Mouse (Mus musculus) embryonic facial prominence, embryonic 13.5 days (tissue): ENCODE results near the gene Guca2b. TPM values are rescaled to one million over a fixed set of nuclear protein-coding genes. Genes with fewer than 3 reads are reported as not detected.

Experiments
- ATAC-seq: fragments of 200-750 bp; cut with Nextera tagmentation; 2 replicates; pipeline ENCODE4 v1.8.0; 2017; ENCODE audit warnings: low read depth; ENCODE audit not compliant: insufficient number of reproducible peaks, insufficient read depth, low FRiP score, low TSS enrichment
- H3K27ac ChIP-seq: fragments of 300-500 bp; sonication (generic); 2 replicates; pipeline ENCODE4 v1.5.1; 2015; ENCODE audit warnings: moderate library complexity, mild to moderate bottlenecking, inconsistent platforms
- H3K27me3 ChIP-seq: fragments of 300-500 bp; sonication (generic); 2 replicates; pipeline ENCODE4 v1.6.1; 2015; ENCODE audit warnings: mild to moderate bottlenecking, inconsistent platforms
- H3K36me3 ChIP-seq: fragments of 300-500 bp; sonication (generic); 2 replicates; pipeline ENCODE4 v1.6.1; 2015; ENCODE audit warnings: mild to moderate bottlenecking, inconsistent platforms
- H3K4me1 ChIP-seq: fragments of 300-500 bp; sonication (generic); 2 replicates; pipeline ENCODE4 v1.6.1; 2015; ENCODE audit warnings: inconsistent platforms
- H3K4me2 ChIP-seq: fragments of 300-500 bp; sonication (generic); 2 replicates; pipeline ENCODE4 v1.6.1; 2015; ENCODE audit warnings: moderate library complexity, mild to moderate bottlenecking, inconsistent platforms
- H3K4me3 ChIP-seq: fragments of 300-500 bp; sonication (generic); 2 replicates; pipeline ENCODE4 v1.5.1; 2015; ENCODE audit warnings: mild to moderate bottlenecking, inconsistent platforms
- H3K9ac ChIP-seq: fragments of 300-500 bp; sonication (generic); 2 replicates; pipeline ENCODE4 v1.6.1; 2015; ENCODE audit warnings: mild to moderate bottlenecking, inconsistent platforms
- H3K9me3 ChIP-seq: fragments of 300-500 bp; sonication (generic); 2 replicates; pipeline ENCODE4 v1.6.1; 2016; ENCODE audit warnings: inconsistent platforms
- WGBS: fragments of 180-500 bp; shearing (Covaris S2); methylation state at CpG from one replicate; pipeline ENCODE4 v1.1.7; 2015; ENCODE audit warnings: mixed read lengths; 5-methylcytosine and 5-hydroxymethylcytosine counted together
- polyA plus RNA-seq: library from polyadenylated mRNA; unstranded; fragments of >200 nt; fragmentation: Nextera tagmentation; extraction: Ambion mirVana; gene quantifications from 2 replicates; pipeline ENCODE4 v1.2.1, GENCODE M21; 2015

The Guca2b gene
- polyA plus RNA-seq, 1 experiment from 2014 or later: not detected

DNA sequence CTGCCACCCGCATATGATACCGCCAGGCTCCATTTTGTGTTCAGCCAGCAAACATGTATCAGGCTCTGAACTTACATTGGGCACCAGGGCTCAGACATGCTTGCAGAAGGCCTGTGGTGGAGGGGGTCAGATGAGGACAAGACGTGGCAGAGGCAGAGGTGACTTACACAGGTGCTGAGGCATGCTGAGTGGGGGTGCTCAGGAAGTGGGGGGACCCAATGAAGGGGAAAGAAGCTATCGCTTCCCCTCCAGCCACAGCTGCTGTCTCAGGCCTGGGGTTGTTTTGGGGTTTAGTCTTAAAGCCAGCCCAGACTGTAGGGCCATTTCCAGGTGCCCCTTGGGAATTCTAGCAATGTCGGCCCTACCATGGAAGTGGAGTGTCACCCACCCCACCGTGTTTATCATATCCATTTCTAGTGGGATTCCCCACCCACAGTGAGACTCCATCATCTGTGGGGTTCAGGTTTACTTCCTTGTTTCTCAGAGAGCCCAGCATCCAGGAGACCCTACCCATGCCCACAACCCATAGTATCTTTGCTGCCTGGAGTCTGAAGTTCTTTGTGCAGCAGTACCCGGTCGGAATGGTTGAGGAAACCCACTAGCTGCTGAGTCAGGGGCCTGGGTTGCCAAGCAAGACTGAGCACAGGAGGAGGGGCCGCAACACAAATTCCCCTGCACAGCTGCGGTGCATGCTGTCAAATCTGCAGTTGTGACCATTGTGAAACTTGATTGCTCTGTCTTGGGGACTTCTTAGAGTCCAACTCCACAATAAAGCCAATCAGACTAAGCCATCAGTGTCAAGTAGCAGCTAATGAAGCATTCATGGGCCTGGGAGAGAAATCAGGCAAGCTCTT lies 10.8 kb upstream of the Guca2b start:
- Histone ChIP-seq H3K4me1 (peaks cover 6% of the 10 kb centered on the region; the same call in 1 of the 2 replicates), H3K9me3 (no peaks in the 10 kb centered on the region), H3K27me3 (no peaks in the 10 kb centered on the region), H3K9ac (no peak overlapping the region), H3K36me3 (no peaks in the 10 kb centered on the region), H3K4me2 (no peak overlapping the region), H3K4me3 (no peak overlapping the region), H3K27ac (no peak overlapping the region)
- 66% methylated on average over 10 of the region's 10 CpGs for WGBS
- ATAC-seq: no peak

DNA sequence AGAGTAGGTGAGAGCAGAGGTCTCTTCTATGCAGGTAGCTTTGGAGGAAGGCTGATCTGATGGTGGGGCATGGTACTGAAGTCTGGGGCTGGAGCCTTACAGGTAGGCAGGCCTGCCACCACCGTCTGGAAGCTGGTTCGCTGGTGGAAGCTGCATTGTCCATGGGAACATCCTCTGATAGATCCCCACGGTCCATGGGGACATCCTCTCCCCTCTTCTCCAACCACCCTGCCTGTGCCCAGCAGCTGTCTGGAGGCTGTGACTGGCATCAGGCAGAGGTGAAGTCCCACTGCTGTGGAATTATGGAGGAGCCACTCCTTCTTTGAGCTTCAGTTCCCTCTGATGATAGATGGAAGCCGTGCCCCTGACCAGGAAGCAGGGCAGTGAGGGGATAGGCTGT lies 9.8 kb upstream of the Guca2b start:
- ATAC-seq: no peak
- no peak overlapping the region for H3K27ac ChIP-seq
- peaks cover 6% of the 10 kb centered on the region; the same call in 1 of the 2 replicates for H3K4me1 ChIP-seq
- H3K27me3 ChIP-seq: no peaks in the 10 kb centered on the region
- WGBS: 71% methylated on average over 4 of the region's 4 CpGs
- no peak overlapping the region for H3K4me3 ChIP-seq
- no peaks in the 10 kb centered on the region for H3K36me3 ChIP-seq
- H3K4me2 ChIP-seq: no peak overlapping the region
- H3K9ac ChIP-seq: no peak overlapping the region
- no peaks in the 10 kb centered on the region for H3K9me3 ChIP-seq

DNA sequence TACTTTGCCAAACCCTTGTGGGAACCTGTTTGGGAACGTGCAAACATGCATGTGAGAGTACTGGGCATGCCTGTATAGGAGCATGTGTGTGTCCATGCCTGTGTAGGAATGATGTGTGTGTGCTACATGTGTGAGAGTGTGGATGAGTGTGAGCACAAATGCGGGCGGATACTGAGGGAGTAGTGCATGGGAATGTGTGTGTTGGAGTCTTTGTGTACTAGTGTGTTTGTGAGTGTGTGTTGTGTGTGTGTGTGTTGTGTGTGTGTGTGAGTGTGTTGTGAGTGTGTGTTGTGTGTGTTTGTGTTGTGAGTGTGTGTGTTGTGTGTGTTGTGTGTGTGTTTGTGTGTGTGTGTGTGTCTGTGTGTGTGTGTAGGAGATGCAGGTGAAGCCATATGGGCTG lies 9.4 kb upstream of the Guca2b start:
- H3K9me3 ChIP-seq: no peaks in the 10 kb centered on the region
- H3K27me3 ChIP-seq: no peaks in the 10 kb centered on the region
- H3K9ac ChIP-seq: no peak overlapping the region
- H3K4me1 ChIP-seq: peaks cover 6% of the 10 kb centered on the region; the same call in 1 of the 2 replicates
- ATAC-seq: no peak
- no peak overlapping the region for H3K4me3 ChIP-seq
- no peaks in the 10 kb centered on the region for H3K36me3 ChIP-seq
- H3K27ac ChIP-seq: no peak overlapping the region
- H3K4me2 ChIP-seq: no peak overlapping the region
- WGBS: 85% methylated on average over 3 of the region's 3 CpGs

DNA sequence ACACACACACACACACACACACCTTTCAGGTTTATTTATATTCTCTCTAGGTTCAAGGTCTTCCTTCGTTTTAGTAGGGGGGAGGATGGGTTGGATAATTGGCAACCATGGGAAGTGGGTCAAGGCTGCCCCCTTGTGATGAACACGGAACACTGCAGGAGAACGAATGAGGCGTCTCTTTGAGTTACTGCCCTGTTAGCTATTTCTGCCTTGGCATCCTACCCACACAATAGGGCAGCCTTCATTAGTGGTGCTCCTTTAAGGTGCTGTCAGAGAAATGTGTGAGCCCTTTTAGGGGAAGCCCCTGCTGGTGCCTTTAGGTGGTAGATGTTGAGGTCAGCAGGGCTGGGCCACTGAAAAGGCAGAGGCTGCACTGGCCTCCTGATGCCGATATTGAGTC lies 8.7 kb upstream of the Guca2b start:
- no peak for ATAC-seq
- Histone ChIP-seq H3K4me3 (no peak overlapping the region), H3K36me3 (no peaks in the 10 kb centered on the region), H3K4me2 (no peak overlapping the region), H3K9ac (no peak overlapping the region), H3K9me3 (no peaks in the 10 kb centered on the region), H3K4me1 (peaks cover 6% of the 10 kb centered on the region; the same call in 1 of the 2 replicates), H3K27me3 (no peaks in the 10 kb centered on the region), H3K27ac (no peak overlapping the region)
- WGBS: 27% methylated on average over 5 of the region's 5 CpGs

DNA sequence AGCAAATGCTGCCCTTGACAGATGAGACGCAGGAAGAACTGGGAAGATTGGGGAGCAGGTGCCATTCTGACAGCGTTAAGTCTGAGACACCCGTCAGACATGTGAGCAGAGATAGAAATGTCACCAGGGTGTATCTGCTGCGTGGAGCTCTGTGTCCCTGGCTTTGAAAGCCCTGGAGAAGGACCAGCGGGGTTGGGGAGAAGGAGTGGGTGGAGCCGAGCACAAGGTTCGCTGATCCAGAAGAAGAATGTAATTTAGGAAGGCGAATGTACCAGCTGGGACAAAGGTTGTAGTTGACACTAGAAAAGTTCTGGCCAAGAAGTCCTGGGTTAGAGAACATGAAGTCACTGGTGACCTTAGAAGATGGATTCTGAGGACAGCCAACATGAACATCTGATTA lies 7.4 kb upstream of the Guca2b start:
- Histone ChIP-seq H3K36me3 (no peaks in the 10 kb centered on the region), H3K4me1 (peaks cover 6% of the 10 kb centered on the region; the same call in 1 of the 2 replicates), H3K9ac (no peak overlapping the region), H3K4me2 (no peak overlapping the region), H3K27ac (no peak overlapping the region), H3K9me3 (no peaks in the 10 kb centered on the region), H3K4me3 (no peak overlapping the region), H3K27me3 (no peaks in the 10 kb centered on the region)
- ATAC-seq: no peak
- WGBS: 53% methylated on average over 8 of the region's 8 CpGs

DNA sequence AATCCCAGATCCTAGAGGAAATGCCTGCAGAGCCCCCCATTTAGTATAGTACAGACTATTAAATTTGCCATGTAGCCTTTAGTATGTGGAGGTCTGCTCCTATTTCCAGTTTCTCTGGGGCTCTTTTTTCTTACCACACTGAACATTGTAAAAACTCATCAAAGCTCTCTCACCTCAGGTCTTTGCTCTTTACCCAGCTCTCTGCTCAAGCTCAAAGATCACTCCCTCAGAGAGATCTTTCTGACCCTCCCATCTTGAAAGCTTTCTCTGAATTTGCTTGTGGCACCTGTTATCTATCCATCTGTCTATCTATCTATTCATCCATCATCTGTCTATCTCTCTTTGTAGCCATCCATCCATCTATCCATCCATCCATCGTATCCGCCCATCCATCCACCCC lies 6.4 kb upstream of the Guca2b start:
- Histone ChIP-seq H3K4me3 (no peak overlapping the region), H3K9me3 (no peaks in the 10 kb centered on the region), H3K4me2 (no peak overlapping the region), H3K4me1 (peaks cover 5% of the 10 kb centered on the region; the same call in 1 of the 2 replicates), H3K27ac (no peak overlapping the region), H3K9ac (no peak overlapping the region), H3K36me3 (no peaks in the 10 kb centered on the region), H3K27me3 (no peaks in the 10 kb centered on the region)
- no peak for ATAC-seq
- WGBS: 89% methylated on average over 2 of the region's 2 CpGs

DNA sequence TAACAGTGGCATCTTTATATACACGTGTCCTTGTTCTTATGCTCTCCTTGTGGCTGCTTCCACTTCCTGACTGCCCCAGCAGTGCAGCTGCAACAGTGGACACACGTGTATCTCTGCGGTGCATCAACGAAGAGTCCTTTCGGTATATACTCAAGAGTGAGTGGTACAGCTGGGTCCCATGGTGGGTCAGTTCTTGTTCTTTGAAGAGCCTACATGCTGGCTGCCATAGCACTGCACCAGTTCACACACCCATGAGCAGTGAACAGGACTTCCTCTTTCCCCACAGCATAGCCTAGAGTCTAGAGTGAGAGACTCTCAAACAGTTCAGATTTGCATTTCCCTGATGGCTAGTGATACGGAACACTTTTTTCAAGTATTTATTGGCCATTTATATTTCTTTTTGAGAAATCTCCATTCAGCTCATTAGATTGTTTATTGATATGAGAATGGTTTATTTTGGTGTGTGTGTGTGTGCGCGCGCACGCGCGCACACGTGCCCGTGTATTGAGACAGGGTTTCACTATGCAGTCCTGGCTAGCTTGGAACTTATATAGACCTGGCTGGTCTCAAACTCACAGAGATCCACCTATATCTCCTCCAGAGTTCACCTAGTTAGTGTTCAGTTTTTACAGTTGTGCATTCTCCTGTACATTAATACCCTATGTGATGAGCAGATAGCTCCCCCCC lies 4.8 kb upstream of the Guca2b start:
- Histone ChIP-seq H3K27ac (no peak overlapping the region), H3K4me3 (no peak overlapping the region), H3K4me2 (no peak overlapping the region), H3K9me3 (no peaks in the 10 kb centered on the region), H3K36me3 (no peaks in the 10 kb centered on the region), H3K9ac (no peak overlapping the region), H3K4me1 (no peaks in the 10 kb centered on the region), H3K27me3 (no peaks in the 10 kb centered on the region)
- 93% methylated on average over 14 of the region's 14 CpGs for WGBS
- no peak for ATAC-seq

DNA sequence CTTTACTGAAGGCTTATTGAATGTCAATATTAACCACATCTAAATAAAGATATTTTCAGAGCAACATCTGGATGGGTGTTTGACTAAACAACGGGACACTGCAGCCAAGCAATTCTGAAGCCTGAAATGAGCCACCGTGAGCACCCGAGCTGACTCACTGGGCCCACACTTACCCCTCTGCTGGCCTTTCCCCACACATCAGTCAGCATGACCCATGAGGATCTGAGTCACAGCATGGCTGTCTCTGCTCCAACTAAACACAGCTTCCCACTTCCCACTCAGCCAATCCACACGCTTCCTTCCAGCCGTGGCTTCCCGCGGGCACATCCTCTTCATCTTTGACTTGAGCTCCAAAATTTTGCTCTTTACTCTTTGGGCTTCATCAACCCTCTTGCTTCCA lies 4.2 kb upstream of the Guca2b start:
- Histone ChIP-seq H3K4me2 (no peak overlapping the region), H3K36me3 (no peaks in the 10 kb centered on the region), H3K27me3 (no peaks in the 10 kb centered on the region), H3K27ac (no peak overlapping the region), H3K9me3 (no peaks in the 10 kb centered on the region), H3K9ac (no peak overlapping the region), H3K4me1 (no peaks in the 10 kb centered on the region), H3K4me3 (no peak overlapping the region)
- no peak for ATAC-seq
- 71% methylated on average over 7 of the region's 7 CpGs for WGBS

DNA sequence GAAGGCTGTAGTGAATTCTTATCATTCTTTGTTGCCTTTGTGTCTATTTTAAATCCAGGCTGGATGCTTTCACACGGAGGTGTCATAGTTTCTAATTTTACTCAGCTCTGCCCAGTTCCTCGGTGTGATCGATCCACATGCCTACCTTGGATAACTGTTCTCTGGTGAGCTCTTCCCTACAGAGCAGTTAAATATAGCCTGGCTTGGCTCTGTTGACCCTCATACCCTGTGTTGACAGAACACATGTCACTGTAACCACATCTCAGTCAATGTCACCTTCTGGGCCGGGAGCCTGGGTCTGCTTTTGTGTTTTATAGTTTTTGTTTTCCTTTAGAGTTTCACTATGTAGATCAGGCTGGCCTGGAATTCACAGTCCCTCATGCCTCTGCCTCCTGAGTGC lies 3.4 kb upstream of the Guca2b start:
- no peaks in the 10 kb centered on the region for H3K27me3 ChIP-seq
- WGBS: 73% methylated on average over 4 of the region's 4 CpGs
- no peaks in the 10 kb centered on the region for H3K36me3 ChIP-seq
- no peak overlapping the region for H3K4me3 ChIP-seq
- no peak overlapping the region for H3K4me2 ChIP-seq
- H3K4me1 ChIP-seq: no peaks in the 10 kb centered on the region
- no peak for ATAC-seq
- H3K9ac ChIP-seq: no peak overlapping the region
- H3K27ac ChIP-seq: no peak overlapping the region
- no peaks in the 10 kb centered on the region for H3K9me3 ChIP-seq

DNA sequence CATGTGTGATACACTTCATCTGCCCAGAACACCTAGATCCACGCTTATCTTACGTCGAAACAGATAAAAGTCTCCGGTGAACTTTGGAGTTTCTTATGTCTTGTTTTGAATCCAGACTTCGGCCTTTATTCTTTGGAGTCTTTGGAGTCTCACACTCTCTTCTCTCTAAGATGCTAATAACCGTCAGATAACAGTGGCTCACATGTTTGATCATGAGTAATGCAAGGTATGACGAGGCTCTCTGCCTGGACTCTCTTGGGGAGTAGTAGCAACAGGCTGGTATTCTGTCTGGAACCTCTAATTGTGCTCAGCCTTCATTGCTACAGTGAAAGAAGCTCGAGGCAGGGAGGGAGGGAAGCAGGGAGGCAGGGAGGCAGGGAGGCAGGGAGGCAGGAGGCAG lies 1.3 kb upstream of the Guca2b start:
- no peak overlapping the region for H3K4me2 ChIP-seq
- no peak overlapping the region for H3K27ac ChIP-seq
- WGBS: 77% methylated on average over 8 of the region's 8 CpGs
- H3K4me1 ChIP-seq: no peaks in the 10 kb centered on the region
- H3K9ac ChIP-seq: no peak overlapping the region
- H3K9me3 ChIP-seq: no peaks in the 10 kb centered on the region
- H3K36me3 ChIP-seq: no peaks in the 10 kb centered on the region
- H3K27me3 ChIP-seq: no peaks in the 10 kb centered on the region
- no peak overlapping the region for H3K4me3 ChIP-seq
- no peak for ATAC-seq

DNA sequence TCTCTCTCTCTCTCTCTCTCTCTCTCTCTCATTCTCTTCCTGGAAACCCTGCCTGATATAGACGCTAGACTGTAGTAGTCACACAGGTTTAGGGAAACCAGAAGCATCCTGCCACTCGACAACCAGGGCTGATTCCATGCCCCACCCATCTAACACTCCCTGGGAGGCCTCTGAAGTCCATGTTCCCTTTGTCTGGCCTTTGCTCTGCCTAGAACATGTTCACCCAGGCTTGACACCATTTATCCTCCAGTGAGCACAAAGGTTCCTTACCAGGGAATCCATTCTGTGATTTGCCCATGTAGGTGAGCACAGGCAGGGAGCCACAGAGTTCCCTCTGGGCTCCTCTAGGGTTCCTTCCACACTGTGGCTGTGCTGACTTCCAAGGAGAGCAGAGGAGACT lies 508 bp downstream of the Guca2b start:
- H3K9ac ChIP-seq: no peak overlapping the region
- 68% methylated on average over 2 of the region's 2 CpGs for WGBS

DNA sequence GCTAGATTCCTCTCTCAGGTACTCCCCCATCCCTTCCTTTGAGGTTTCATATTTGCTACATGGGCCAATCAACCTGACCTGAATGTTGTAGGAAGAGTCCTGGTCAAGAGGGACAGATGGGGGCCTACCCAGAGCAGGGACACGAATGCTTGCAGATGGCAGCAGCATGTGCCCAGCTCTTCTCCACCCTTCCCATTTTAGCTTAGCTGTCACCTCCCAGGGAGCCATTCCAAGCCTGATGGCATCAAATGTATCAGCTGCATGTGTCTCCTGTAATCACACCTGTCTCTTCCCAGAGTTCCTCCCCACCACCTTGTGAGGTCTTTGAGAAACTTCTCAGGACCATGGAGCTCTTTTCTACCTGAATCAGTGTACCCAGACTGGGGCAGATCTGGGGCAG lies 1.7 kb downstream of the Guca2b start:
- H3K4me3 ChIP-seq: no peak overlapping the region
- WGBS: 83% methylated on average over 1 of the region's 1 CpGs
- H3K36me3 ChIP-seq: no peaks in the 10 kb centered on the region
- H3K27ac ChIP-seq: no peak overlapping the region
- H3K4me2 ChIP-seq: no peak overlapping the region
- H3K27me3 ChIP-seq: no peaks in the 10 kb centered on the region
- peaks cover 5% of the 10 kb centered on the region for H3K9me3 ChIP-seq
- no peak overlapping the region for H3K9ac ChIP-seq
- no peaks in the 10 kb centered on the region for H3K4me1 ChIP-seq
- no peak for ATAC-seq

More for the DNA sequence above, 508 bp downstream of the Guca2b start:
- no peaks in the 10 kb centered on the region for H3K9me3 ChIP-seq
- no peak overlapping the region for H3K27ac ChIP-seq
- no peak for ATAC-seq
- H3K36me3 ChIP-seq: no peaks in the 10 kb centered on the region
- no peaks in the 10 kb centered on the region for H3K4me1 ChIP-seq
- H3K4me2 ChIP-seq: no peak overlapping the region
- no peak overlapping the region for H3K4me3 ChIP-seq
- no peaks in the 10 kb centered on the region for H3K27me3 ChIP-seq
